Mouse (Mus musculus): ENCODE results near the gene Patl2. TPM values are rescaled to one million over a fixed set of nuclear protein-coding genes. Genes with fewer than 3 reads are reported as not detected.
A peak's percentile ranks its signal among the peaks of the same experiment; 100 is the strongest.

Gene Patl2
- not detected in 2 replicates for polyA plus RNA-seq (2014; fragmentation: Nextera tagmentation; extraction: Ambion mirVana)

DNA sequence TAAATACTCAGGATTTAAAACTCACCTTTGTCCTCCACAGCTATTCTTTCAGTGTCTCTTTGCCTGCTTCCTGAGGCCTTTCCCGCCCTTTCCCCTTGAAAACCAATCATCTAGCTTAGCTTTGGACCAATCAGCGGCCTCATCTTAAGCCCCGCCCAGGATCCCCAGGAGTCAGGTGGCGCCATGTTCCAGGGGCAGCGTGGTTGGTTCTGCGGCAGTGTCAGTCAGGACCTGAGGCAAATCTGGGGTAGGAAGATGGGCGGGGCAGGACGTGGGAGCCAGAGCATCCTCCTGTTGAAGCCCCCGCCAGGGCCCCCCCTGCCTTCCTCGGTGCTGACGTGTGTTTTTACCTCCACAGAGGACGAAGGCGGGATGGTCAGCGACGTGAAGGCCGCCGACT lies at the start of gene Patl2, which contains the start of gene Terb2:
Gene Patl2, minus strand, starts transcription at position 84 of the 400 bp plus-strand sequence.
Gene Terb2, plus strand, starts transcription at position 167 of the 400 bp plus-strand sequence.
- Histone ChIP-seq H3K4me1 (ENCODE audit: control insufficient read depth, insufficient read depth, low read length) (no peaks in the 10 kb centered on the region), H3K4me2 (ENCODE audit: low read depth, severe bottlenecking) (no peak within 1 kb of the TSS), H3K36me3 (ENCODE audit: control insufficient read depth, insufficient read depth, low read length) (no peaks in the 10 kb centered on the region), H3K9me3 (ENCODE audit: control insufficient read depth, low read length) (no peaks in the 10 kb centered on the region), H3K27ac (replicated peaks; ENCODE audit: low read depth, low read length) (no peak within 1 kb of the TSS), H3K27me3 (ENCODE audit: control insufficient read depth, insufficient read depth, low read length) (no peaks in the 10 kb centered on the region), H3K4me3 (ENCODE audit: low read depth, low read length) (no peak within 1 kb of the TSS), H3K9ac (ENCODE audit: low read length) (no peak within 1 kb of the TSS)
- ATAC-seq (ENCODE audit: insufficient number of reproducible peaks, low FRiP score, low TSS enrichment, low read depth) (no peak), DNase-seq (ENCODE audit: low spot score) (no peak)
- WGBS: 80% methylated on average over 17 of the region's 17 CpGs

DNA sequence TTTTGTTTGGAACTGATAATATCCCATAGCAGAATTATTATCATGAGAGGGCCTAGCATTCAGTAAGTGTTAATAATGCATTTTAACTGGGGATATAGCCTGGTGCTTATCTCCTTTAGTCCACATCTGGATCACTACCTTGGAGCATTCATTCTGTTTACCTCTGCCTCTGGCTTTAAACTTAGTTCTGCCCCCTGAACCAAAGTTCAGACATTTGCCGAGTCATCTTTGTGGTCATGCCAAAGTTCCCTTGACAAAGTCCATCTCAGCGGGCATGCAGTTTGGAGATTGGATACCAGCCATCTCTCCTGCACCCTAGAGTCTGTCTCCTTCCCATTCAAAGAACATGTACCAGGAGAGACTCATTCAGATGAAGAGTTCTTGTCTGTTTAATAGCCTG lies 49.4 kb upstream of the Patl2 start:
- Histone ChIP-seq H3K9ac (ENCODE audit: low read length) (no peak overlapping the region), H3K4me2 (ENCODE audit: low read depth, severe bottlenecking) (peak overlapping the region; percentile 75), H3K36me3 (ENCODE audit: control insufficient read depth, insufficient read depth, low read length) (no peaks in the 10 kb centered on the region), H3K4me3 (ENCODE audit: low read depth, low read length) (no peak overlapping the region), H3K27ac (replicated peaks; ENCODE audit: low read depth, low read length) (no peak overlapping the region), H3K4me1 (ENCODE audit: control insufficient read depth, insufficient read depth, low read length) (no peaks in the 10 kb centered on the region), H3K27me3 (ENCODE audit: control insufficient read depth, insufficient read depth, low read length) (no peaks in the 10 kb centered on the region), H3K9me3 (ENCODE audit: control insufficient read depth, low read length) (no peaks in the 10 kb centered on the region)
- WGBS: 94% methylated on average over 2 of the region's 2 CpGs
- no peak for DNase-seq (ENCODE audit: low spot score)
- no peak for ATAC-seq (ENCODE audit: insufficient number of reproducible peaks, low FRiP score, low TSS enrichment, low read depth)

DNA sequence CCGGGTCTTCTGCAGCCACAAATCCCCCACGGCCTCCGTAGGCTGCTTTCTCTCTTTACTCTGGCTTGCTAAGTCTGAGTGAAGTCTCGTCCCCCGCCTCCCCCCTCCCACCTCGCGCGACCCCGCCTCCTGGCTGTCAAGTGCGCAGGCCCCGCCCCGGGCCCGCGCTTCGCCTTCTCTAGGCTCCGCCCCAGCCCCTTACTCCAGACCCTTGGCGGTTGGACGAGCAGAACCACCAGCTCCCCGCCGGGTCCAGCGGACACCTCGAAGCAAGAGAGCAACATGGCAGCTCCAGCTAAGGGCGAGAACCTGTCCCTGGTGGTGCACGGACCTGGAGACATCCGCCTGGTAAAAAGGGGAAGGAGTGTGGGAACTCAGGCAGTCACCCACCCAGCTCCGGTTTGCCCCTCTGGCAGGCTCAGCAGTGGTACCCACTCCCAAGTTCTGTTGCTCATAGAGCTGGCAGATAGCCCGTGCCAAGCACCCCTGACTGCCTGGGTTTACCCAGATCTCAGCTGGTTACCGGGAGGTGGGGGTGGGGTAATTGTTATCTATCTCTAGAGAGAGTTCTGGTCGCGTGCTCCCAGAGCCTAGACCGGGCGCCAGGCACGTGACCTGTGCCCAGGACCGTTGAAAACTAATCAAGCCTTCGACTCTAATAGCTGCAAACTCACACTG lies 48.8 kb upstream of the Patl2 start, which contains the start of gene Sord:
Gene Sord, plus strand, starts transcription at position 139 of the 678 bp plus-strand sequence.
- under 1% methylated on average over 35 of the region's 35 CpGs for WGBS
- DNase-seq (ENCODE audit: low spot score): peak; percentile 88
- Histone ChIP-seq H3K4me1 (ENCODE audit: control insufficient read depth, insufficient read depth, low read length) (no peaks in the 10 kb centered on the region), H3K27ac (replicated peaks; ENCODE audit: low read depth, low read length) (no peak within 1 kb of the TSS), H3K9ac (ENCODE audit: low read length) (peak within 1 kb of the TSS; percentile 38), H3K9me3 (ENCODE audit: control insufficient read depth, low read length) (no peaks in the 10 kb centered on the region), H3K27me3 (ENCODE audit: control insufficient read depth, insufficient read depth, low read length) (no peaks in the 10 kb centered on the region), H3K36me3 (ENCODE audit: control insufficient read depth, insufficient read depth, low read length) (no peaks in the 10 kb centered on the region), H3K4me3 (ENCODE audit: low read depth, low read length) (peak within 1 kb of the TSS; percentile 38), H3K4me2 (ENCODE audit: low read depth, severe bottlenecking) (peak within 1 kb of the TSS; percentile 75)
- ATAC-seq (ENCODE audit: insufficient number of reproducible peaks, low FRiP score, low TSS enrichment, low read depth): peak; percentile 94

- Histone ChIP-seq H3K4me3 (ENCODE audit: low read depth, low read length) (peak overlapping the region; percentile 38), H3K9me3 (ENCODE audit: control insufficient read depth, low read length) (no peaks in the 10 kb centered on the region), H3K4me1 (ENCODE audit: control insufficient read depth, insufficient read depth, low read length) (no peaks in the 10 kb centered on the region), H3K9ac (ENCODE audit: low read length) (peak overlapping the region; percentile 38), H3K27ac (replicated peaks; ENCODE audit: low read depth, low read length) (no peak overlapping the region), H3K27me3 (ENCODE audit: control insufficient read depth, insufficient read depth, low read length) (no peaks in the 10 kb centered on the region), H3K4me2 (ENCODE audit: low read depth, severe bottlenecking) (peak overlapping the region; percentile 75), H3K36me3 (ENCODE audit: control insufficient read depth, insufficient read depth, low read length) (no peaks in the 10 kb centered on the region)
- peak; percentile 7; the same call in 1 of the 2 replicates for ATAC-seq (ENCODE audit: insufficient number of reproducible peaks, low FRiP score, low TSS enrichment, low read depth)
- 7% methylated on average over 26 of the region's 26 CpGs for WGBS
- peak; percentile 54 for DNase-seq (ENCODE audit: low spot score)
Observed at GRCm38 (mm10) chr2:122233759-122234557, 48.0 kb upstream of the Patl2 start.

- no peaks in the 10 kb centered on the region for H3K9me3 ChIP-seq (ENCODE audit: control insufficient read depth, low read length)
- no peak overlapping the region for H3K4me2 ChIP-seq (ENCODE audit: low read depth, severe bottlenecking)
- H3K36me3 ChIP-seq (ENCODE audit: control insufficient read depth, insufficient read depth, low read length): no peaks in the 10 kb centered on the region
- H3K4me1 ChIP-seq (ENCODE audit: control insufficient read depth, insufficient read depth, low read length): no peaks in the 10 kb centered on the region
- H3K9ac ChIP-seq (ENCODE audit: low read length): no peak overlapping the region
- DNase-seq (ENCODE audit: low spot score): no peak
- H3K4me3 ChIP-seq (ENCODE audit: low read depth, low read length): no peak overlapping the region
- no peak overlapping the region for H3K27ac ChIP-seq (replicated peaks; ENCODE audit: low read depth, low read length)
- ATAC-seq (ENCODE audit: insufficient number of reproducible peaks, low FRiP score, low TSS enrichment, low read depth): no peak
- no peaks in the 10 kb centered on the region for H3K27me3 ChIP-seq (ENCODE audit: control insufficient read depth, insufficient read depth, low read length)
- 50% methylated on average over 5 of the region's 5 CpGs for WGBS
Observed at GRCm38 (mm10) chr2:122233341-122233740, 47.4 kb upstream of the Patl2 start.

DNA sequence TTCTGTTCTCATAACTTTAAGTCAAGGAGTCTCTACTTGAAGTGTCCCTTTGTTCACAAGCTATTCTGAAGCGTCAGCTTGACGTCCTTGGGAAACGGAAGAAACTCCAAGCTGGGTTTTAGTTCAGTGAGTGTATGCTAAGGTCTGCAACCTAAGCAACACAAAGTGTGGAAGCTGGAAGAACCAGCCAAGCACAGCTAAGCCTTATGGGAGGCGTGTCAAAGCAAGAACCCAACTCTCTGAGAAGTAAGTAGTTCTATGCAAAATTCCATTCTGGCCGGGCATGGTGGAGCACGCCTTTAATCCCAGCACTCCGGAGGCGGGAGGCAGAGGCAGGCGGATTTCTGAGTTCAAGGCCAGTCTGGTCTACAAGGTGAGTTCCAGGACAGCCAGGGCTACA lies 45.6 kb upstream of the Patl2 start:
- Histone ChIP-seq H3K9me3 (ENCODE audit: control insufficient read depth, low read length) (no peaks in the 10 kb centered on the region), H3K9ac (ENCODE audit: low read length) (no peak overlapping the region), H3K4me3 (ENCODE audit: low read depth, low read length) (no peak overlapping the region), H3K27me3 (ENCODE audit: control insufficient read depth, insufficient read depth, low read length) (no peaks in the 10 kb centered on the region), H3K27ac (replicated peaks; ENCODE audit: low read depth, low read length) (no peak overlapping the region), H3K4me1 (ENCODE audit: control insufficient read depth, insufficient read depth, low read length) (no peaks in the 10 kb centered on the region), H3K36me3 (ENCODE audit: control insufficient read depth, insufficient read depth, low read length) (no peaks in the 10 kb centered on the region), H3K4me2 (ENCODE audit: low read depth, severe bottlenecking) (no peak overlapping the region)
- 87% methylated on average over 9 of the region's 9 CpGs for WGBS
- ATAC-seq (ENCODE audit: insufficient number of reproducible peaks, low FRiP score, low TSS enrichment, low read depth) (no peak), DNase-seq (ENCODE audit: low spot score) (no peak)

GRCm38 (mm10) chr2:122230395-122230794 lies 44.4 kb upstream of the Patl2 start:
- no peaks in the 10 kb centered on the region for H3K9me3 ChIP-seq (ENCODE audit: control insufficient read depth, low read length)
- no peak overlapping the region for H3K4me3 ChIP-seq (ENCODE audit: low read depth, low read length)
- H3K27me3 ChIP-seq (ENCODE audit: control insufficient read depth, insufficient read depth, low read length): no peaks in the 10 kb centered on the region
- H3K4me2 ChIP-seq (ENCODE audit: low read depth, severe bottlenecking): no peak overlapping the region
- no peak for DNase-seq (ENCODE audit: low spot score)
- no peaks in the 10 kb centered on the region for H3K36me3 ChIP-seq (ENCODE audit: control insufficient read depth, insufficient read depth, low read length)
- no peak overlapping the region for H3K27ac ChIP-seq (replicated peaks; ENCODE audit: low read depth, low read length)
- no peak for ATAC-seq (ENCODE audit: insufficient number of reproducible peaks, low FRiP score, low TSS enrichment, low read depth)
- no peak overlapping the region for H3K9ac ChIP-seq (ENCODE audit: low read length)
- 81% methylated on average over 6 of the region's 6 CpGs for WGBS
- no peaks in the 10 kb centered on the region for H3K4me1 ChIP-seq (ENCODE audit: control insufficient read depth, insufficient read depth, low read length)

GRCm38 (mm10) chr2:122223654-122224053 lies 37.7 kb upstream of the Patl2 start:
- Histone ChIP-seq H3K9me3 (ENCODE audit: control insufficient read depth, low read length) (no peaks in the 10 kb centered on the region), H3K4me3 (ENCODE audit: low read depth, low read length) (no peak overlapping the region)
- no peak for ATAC-seq (ENCODE audit: insufficient number of reproducible peaks, low FRiP score, low TSS enrichment, low read depth)

More at GRCm38 (mm10) chr2:122223654-122224053, 37.7 kb upstream of the Patl2 start:
- H3K27ac ChIP-seq (replicated peaks; ENCODE audit: low read depth, low read length): no peak overlapping the region
- no peak overlapping the region for H3K9ac ChIP-seq (ENCODE audit: low read length)
- no peaks in the 10 kb centered on the region for H3K4me1 ChIP-seq (ENCODE audit: control insufficient read depth, insufficient read depth, low read length)
- H3K4me2 ChIP-seq (ENCODE audit: low read depth, severe bottlenecking): no peak overlapping the region
- no peaks in the 10 kb centered on the region for H3K36me3 ChIP-seq (ENCODE audit: control insufficient read depth, insufficient read depth, low read length)
- no peaks in the 10 kb centered on the region for H3K27me3 ChIP-seq (ENCODE audit: control insufficient read depth, insufficient read depth, low read length)
- DNase-seq (ENCODE audit: low spot score): no peak
